Mouse (Mus musculus) forebrain, embryonic 14.5 days (tissue): ENCODE measurements around the gene A930033H14Rik. TPM values are rescaled to one million over a fixed set of nuclear protein-coding genes. Genes with fewer than 3 reads are reported as not detected.

ENCODE experiments used
- ATAC-seq: fragments of 200-750 bp; cut with Nextera tagmentation; 2 replicates; pipeline ENCODE4 v1.8.0; 2017; ENCODE audit warnings: mild to moderate bottlenecking, moderate library complexity
- DNase-seq: peaks from one replicate; pipeline ENCODE4 v3.0.0-alpha.2; 2015; ENCODE audit warnings: low spot score
- H3K27ac ChIP-seq: fragments of 300-500 bp; sonication (generic); 2 replicates; pipeline ENCODE4 v1.5.1; 2014; ENCODE audit warnings: low read depth, mild to moderate bottlenecking, control low read depth, low read length, moderate library complexity
- H3K27me3 ChIP-seq: fragments of 300-500 bp; sonication (generic); replicated peaks from 2 replicates; pipeline ENCODE4 v1.6.1; 2014; ENCODE audit warnings: low read length, control low read depth, mixed read lengths; ENCODE audit not compliant: control insufficient read depth, insufficient read depth
- H3K36me3 ChIP-seq: fragments of 300-500 bp; sonication (generic); 2 replicates; pipeline ENCODE4 v1.6.1; 2014; ENCODE audit warnings: low read length, control low read depth; ENCODE audit not compliant: control insufficient read depth, insufficient read depth
- H3K4me1 ChIP-seq: fragments of 300-500 bp; sonication (generic); 2 replicates; pipeline ENCODE4 v1.6.1; 2014; ENCODE audit warnings: antibody characterized with exemption, low read length, control low read depth; ENCODE audit not compliant: control insufficient read depth, insufficient read depth
- H3K4me2 ChIP-seq: fragments of 300-500 bp; sonication (generic); 2 replicates; pipeline ENCODE4 v1.6.1; 2014; ENCODE audit warnings: mild to moderate bottlenecking, control low read depth, low read length
- H3K4me3 ChIP-seq: fragments of 300-500 bp; sonication (generic); 2 replicates; pipeline ENCODE4 v1.5.1; 2014; ENCODE audit warnings: low read depth, low read length, control low read depth
- H3K9ac ChIP-seq: fragments of 300-500 bp; sonication (generic); 2 replicates; pipeline ENCODE4 v1.6.1; 2014; ENCODE audit warnings: mild to moderate bottlenecking, low read length, control low read depth, moderate library complexity
- H3K9me3 ChIP-seq: fragments of 300-500 bp; sonication (generic); replicated peaks from 2 replicates; pipeline ENCODE4 v1.6.1; 2016; ENCODE audit warnings: low read length, control low read depth, mixed read lengths; ENCODE audit not compliant: control insufficient read depth
- WGBS: fragments of 180-500 bp; shearing (Covaris S2); extraction: QIAGEN DNeasy Blood & Tissue Kit; methylation state at CpG from one replicate; pipeline ENCODE4 v1.1.7; 2014; 5-methylcytosine and 5-hydroxymethylcytosine counted together
- polyA plus RNA-seq: library from polyadenylated mRNA; unstranded; fragments of >200 nt; fragmentation: Nextera tagmentation; extraction: Ambion mirVana; gene quantifications from 2 replicates; pipeline ENCODE4 v1.2.1, GENCODE M21; 2014

Gene A930033H14Rik
- polyA plus RNA-seq, 1 experiment from 2014 or later, result 0.71 TPM

DNA sequence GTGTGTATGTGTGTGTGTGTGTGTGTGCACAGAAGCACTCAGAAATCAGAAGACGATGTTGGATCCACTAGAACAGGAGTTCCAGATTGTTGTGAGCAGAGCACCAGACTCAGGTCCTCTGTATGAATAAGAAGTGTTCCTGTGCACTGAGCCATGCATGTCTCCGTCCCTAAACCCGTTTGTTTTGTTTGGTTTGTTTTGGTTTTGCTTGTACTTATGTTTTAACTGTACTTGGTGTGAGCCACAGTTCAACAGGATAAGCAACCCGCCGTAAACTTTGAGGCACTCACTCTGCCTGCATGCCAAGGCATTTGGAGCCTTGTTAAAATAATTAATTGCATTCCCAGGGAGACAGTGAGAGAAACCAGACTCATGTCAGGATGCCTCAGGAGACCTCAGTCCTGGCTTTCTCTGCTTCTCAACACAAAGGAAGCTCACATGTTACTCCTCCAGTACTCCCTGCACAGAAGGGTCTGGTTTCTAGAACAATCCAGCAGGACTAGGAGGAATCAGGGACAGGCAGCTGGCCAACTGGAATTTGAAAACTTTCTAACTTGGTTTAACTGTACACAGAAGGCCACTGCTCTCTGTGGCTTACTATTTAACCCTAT, 40.3 kb upstream of the A930033H14Rik start:
- no peak overlapping the region for H3K4me3 ChIP-seq
- no peaks in the 10 kb centered on the region for H3K9me3 ChIP-seq
- ATAC-seq (no peak), DNase-seq (no peak)
- no peaks in the 10 kb centered on the region for H3K36me3 ChIP-seq
- no peak overlapping the region for H3K27ac ChIP-seq
- WGBS, result 49% methylated on average over 5 of the region's 5 CpGs
- no peaks in the 10 kb centered on the region for H3K27me3 ChIP-seq
- no peaks in the 10 kb centered on the region for H3K4me1 ChIP-seq
- no peak overlapping the region for H3K9ac ChIP-seq
- no peak overlapping the region for H3K4me2 ChIP-seq

DNA sequence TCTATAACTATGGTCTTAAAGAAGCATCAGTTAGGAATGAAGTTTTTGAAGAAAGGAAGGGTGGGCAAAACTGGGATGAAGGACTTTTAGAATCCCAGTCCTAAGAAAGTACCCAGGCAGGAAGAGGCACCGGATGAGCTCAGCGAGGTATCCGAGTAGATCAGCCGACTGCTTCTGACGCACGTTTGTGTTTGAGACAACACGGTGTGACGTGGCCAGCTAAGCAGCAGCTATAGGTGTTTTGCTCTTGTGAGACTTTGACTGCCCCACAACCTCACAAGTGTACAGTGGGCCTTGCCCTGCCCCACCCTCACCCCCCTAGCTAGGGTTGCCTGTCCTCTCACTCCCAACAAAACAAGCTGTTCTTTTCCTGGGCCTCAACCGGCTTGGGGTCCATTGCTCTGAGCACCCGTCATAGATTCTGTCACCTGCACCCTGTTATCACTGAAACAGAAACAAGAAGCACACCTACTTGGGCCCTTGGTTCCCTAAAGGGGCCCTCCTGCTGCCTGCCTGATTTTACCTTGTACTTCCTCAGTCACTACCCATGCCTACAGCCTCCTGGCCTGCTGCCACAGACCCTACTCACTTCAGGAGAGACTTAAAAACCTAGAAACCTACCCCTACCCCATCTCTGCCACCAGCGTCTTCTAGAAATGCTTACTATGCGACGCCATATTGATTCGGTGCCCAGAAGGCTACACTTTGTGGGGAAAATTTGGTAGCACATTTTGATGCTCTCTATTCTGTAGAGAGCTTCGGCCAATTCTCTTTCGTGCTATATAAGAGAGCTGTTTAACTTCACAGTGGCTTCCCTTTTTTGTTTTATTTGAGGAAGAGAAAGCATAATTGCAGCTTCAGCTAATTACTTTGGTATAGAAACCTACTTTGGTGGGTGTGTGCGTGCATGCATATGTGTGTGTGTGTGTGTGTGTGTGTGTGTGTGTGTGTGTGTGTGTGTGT, 39.5 kb upstream of the A930033H14Rik start:
- H3K36me3 ChIP-seq, result no peaks in the 10 kb centered on the region
- H3K4me1 ChIP-seq, result no peaks in the 10 kb centered on the region
- no peak overlapping the region for H3K4me2 ChIP-seq
- H3K4me3 ChIP-seq, result no peak overlapping the region
- no peaks in the 10 kb centered on the region for H3K27me3 ChIP-seq
- no peak overlapping the region for H3K9ac ChIP-seq
- no peak overlapping the region; the same call in 1 of the 2 replicates for H3K27ac ChIP-seq
- H3K9me3 ChIP-seq, result no peaks in the 10 kb centered on the region
- ATAC-seq (no peak), DNase-seq (no peak)
- WGBS, result 85% methylated on average over 17 of the region's 17 CpGs

GRCm38 (mm10) chr10:69251254-69251653, 38.4 kb upstream of the A930033H14Rik start:
- no peak for DNase-seq
- no peak overlapping the region for H3K4me3 ChIP-seq
- no peaks in the 10 kb centered on the region for H3K27me3 ChIP-seq
- H3K4me2 ChIP-seq, result no peak overlapping the region
- no peak overlapping the region for H3K27ac ChIP-seq
- H3K36me3 ChIP-seq, result no peaks in the 10 kb centered on the region
- H3K4me1 ChIP-seq, result no peaks in the 10 kb centered on the region
- ATAC-seq, result no peak
- no peaks in the 10 kb centered on the region for H3K9me3 ChIP-seq
- H3K9ac ChIP-seq, result no peak overlapping the region
- WGBS, result 91% methylated on average over 6 of the region's 6 CpGs

GRCm38 (mm10) chr10:69248261-69249160, 35.6 kb upstream of the A930033H14Rik start:
- H3K4me1 ChIP-seq, result no peaks in the 10 kb centered on the region
- no peaks in the 10 kb centered on the region for H3K36me3 ChIP-seq
- ATAC-seq (no peak), DNase-seq (no peak)
- H3K27me3 ChIP-seq, result no peaks in the 10 kb centered on the region
- H3K4me3 ChIP-seq, result no peak overlapping the region
- no peak overlapping the region for H3K9ac ChIP-seq
- 92% methylated on average over 29 of the region's 29 CpGs for WGBS
- no peak overlapping the region for H3K4me2 ChIP-seq
- H3K27ac ChIP-seq, result no peak overlapping the region
- H3K9me3 ChIP-seq, result no peaks in the 10 kb centered on the region

GRCm38 (mm10) chr10:69247311-69248033, 34.6 kb upstream of the A930033H14Rik start:
- H3K27ac ChIP-seq, result no peak overlapping the region
- H3K9ac ChIP-seq, result no peak overlapping the region
- ATAC-seq (no peak), DNase-seq (no peak)
- no peak overlapping the region for H3K4me3 ChIP-seq
- H3K36me3 ChIP-seq, result no peaks in the 10 kb centered on the region
- no peaks in the 10 kb centered on the region for H3K9me3 ChIP-seq
- no peaks in the 10 kb centered on the region for H3K27me3 ChIP-seq
- 97% methylated on average over 7 of the region's 7 CpGs for WGBS
- no peak overlapping the region for H3K4me2 ChIP-seq
- no peaks in the 10 kb centered on the region for H3K4me1 ChIP-seq

DNA sequence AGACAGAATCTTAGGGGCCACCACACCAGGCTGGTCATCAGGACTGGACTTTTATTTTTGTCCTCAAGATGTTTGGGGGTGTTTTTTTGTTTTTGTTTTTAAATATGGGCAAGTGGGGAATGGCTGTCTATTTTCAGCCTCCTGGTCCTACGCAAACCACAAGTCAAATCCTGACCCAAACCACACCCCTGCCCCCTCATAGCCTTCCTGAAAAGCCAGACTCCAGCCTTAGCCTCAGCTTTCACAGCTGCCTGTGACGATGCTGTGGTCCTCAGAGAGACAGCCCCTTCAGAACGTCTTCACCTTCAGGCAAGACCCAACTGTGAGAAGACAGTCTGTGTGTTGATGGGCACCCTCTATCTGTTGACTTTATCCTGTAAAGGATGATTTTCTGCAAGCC, 33.9 kb upstream of the A930033H14Rik start:
- Histone ChIP-seq H3K4me3 (no peak overlapping the region), H3K36me3 (no peaks in the 10 kb centered on the region), H3K4me2 (no peak overlapping the region), H3K9ac (no peak overlapping the region), H3K4me1 (no peaks in the 10 kb centered on the region), H3K27ac (no peak overlapping the region), H3K27me3 (no peaks in the 10 kb centered on the region), H3K9me3 (no peaks in the 10 kb centered on the region)
- WGBS, result 93% methylated on average over 3 of the region's 3 CpGs
- DNase-seq (no peak), ATAC-seq (no peak)

DNA sequence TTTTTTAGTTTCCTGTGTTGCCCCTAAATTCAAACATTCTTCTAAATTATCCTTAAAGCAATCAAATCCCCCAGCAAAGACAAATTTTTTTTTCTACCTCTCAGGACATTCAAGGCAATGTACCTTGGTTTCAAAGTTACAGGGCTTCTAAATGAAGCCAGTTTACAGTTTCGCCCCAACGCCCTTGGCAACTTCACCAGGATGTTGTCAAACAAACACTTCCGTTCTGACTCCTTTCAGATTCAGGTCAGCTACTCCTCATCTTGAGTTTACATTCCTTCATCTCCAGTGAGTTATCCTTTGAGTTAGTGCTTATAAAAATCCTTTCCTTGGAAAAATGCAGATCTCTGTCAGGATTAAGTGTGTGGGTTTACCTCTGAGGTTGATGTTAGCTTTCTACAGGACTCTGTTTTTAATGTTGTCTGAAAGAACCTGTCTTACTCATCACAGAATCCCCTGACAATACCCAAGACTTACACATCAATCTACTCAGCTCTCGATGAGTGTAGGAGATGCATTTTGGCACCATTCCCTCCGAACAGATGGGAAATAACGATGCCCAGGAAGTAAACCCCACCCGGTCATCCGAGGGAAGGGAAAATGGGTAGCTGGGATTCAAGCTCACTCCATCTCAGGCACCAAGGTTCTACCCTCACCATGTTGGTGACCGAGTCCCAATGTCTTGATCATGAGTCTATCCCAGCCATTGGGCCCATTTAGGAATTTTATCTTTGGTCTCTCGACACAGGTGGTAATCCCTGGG, 33.2 kb upstream of the A930033H14Rik start:
- peak; percentile 12 for DNase-seq
- WGBS, result 84% methylated on average over 10 of the region's 10 CpGs
- no peaks in the 10 kb centered on the region for H3K27me3 ChIP-seq
- no peaks in the 10 kb centered on the region for H3K36me3 ChIP-seq
- no peaks in the 10 kb centered on the region for H3K9me3 ChIP-seq
- H3K4me2 ChIP-seq, result no peak overlapping the region
- H3K9ac ChIP-seq, result no peak overlapping the region
- H3K4me3 ChIP-seq, result no peak overlapping the region
- no peak overlapping the region for H3K27ac ChIP-seq
- no peaks in the 10 kb centered on the region for H3K4me1 ChIP-seq
- ATAC-seq, result no peak

- Histone ChIP-seq H3K4me3 (no peak overlapping the region), H3K9ac (no peak overlapping the region), H3K9me3 (no peaks in the 10 kb centered on the region), H3K4me2 (no peak overlapping the region), H3K27me3 (no peaks in the 10 kb centered on the region), H3K27ac (no peak overlapping the region), H3K36me3 (no peaks in the 10 kb centered on the region), H3K4me1 (no peaks in the 10 kb centered on the region)
- ATAC-seq, result no peak
- DNase-seq, result no peak
- WGBS, result 92% methylated on average over 4 of the region's 4 CpGs
Measured at GRCm38 (mm10) chr10:69245151-69245550, 32.3 kb upstream of the A930033H14Rik start.
